Mouse (Mus musculus) adrenal gland, postnatal 14 days (tissue): ENCODE results near the gene Pomc. TPM values are rescaled to one million over a fixed set of nuclear protein-coding genes. Genes with fewer than 3 reads are reported as not detected.
"Not testable (repeated sequence)": the region's sequence is repeated elsewhere in the genome, so short reads cannot be mapped to it uniquely, and the experiment has no call there.

ENCODE experiments used
- DNase-seq: peaks from one replicate; pipeline ENCODE4 v3.0.0; 2021; ENCODE audit warnings: mixed read lengths
- total RNA-seq: library from RNA; stranded (reverse); gene quantifications from 2 replicates; pipeline ENCODE4 v1.2.3, GENCODE M21; 2021

The Pomc gene
- total RNA-seq, 1 experiment from 2014 or later = 1.2 TPM

- no peak for DNase-seq
Measured at GRCm38 (mm10) chr12:3967196-3967595, 12.4 kb downstream of the Pomc start.

- no peak for DNase-seq
Measured at GRCm38 (mm10) chr12:3968380-3968779, 13.6 kb downstream of the Pomc start.

- DNase-seq = not testable (repeated sequence)
Measured at GRCm38 (mm10) chr12:3973169-3973568, 18.4 kb downstream of the Pomc start.

GRCm38 (mm10) chr12:3980991-3981349, 26.2 kb downstream of the Pomc start:
- no peak for DNase-seq

GRCm38 (mm10) chr12:3981350-3982131, 26.8 kb downstream of the Pomc start:
- peak; percentile 92 for DNase-seq

- DNase-seq = peak; percentile 83
Measured at GRCm38 (mm10) chr12:3982257-3982656, 27.5 kb downstream of the Pomc start.

- peak; percentile 86 for DNase-seq
Measured at GRCm38 (mm10) chr12:3983736-3984135, 29.0 kb downstream of the Pomc start.

- DNase-seq = no peak
Measured at GRCm38 (mm10) chr12:3984446-3984845, 29.7 kb downstream of the Pomc start.

GRCm38 (mm10) chr12:3989943-3990342, 35.2 kb downstream of the Pomc start:
- no peak for DNase-seq

GRCm38 (mm10) chr12:3991047-3991446, 36.3 kb downstream of the Pomc start:
- DNase-seq = no peak

- no peak for DNase-seq
Measured at GRCm38 (mm10) chr12:3996749-3997148, 42.0 kb downstream of the Pomc start.

GRCm38 (mm10) chr12:4000406-4000805, 45.7 kb downstream of the Pomc start:
- no peak for DNase-seq

- DNase-seq = peak; percentile 36
Measured at GRCm38 (mm10) chr12:4004648-4005047, 49.9 kb downstream of the Pomc start.

GRCm38 (mm10) chr12:4006079-4006478, 51.3 kb downstream of the Pomc start:
- DNase-seq = peak; percentile 49

- peak; percentile 60 for DNase-seq
Measured at GRCm38 (mm10) chr12:4007181-4007580, 52.4 kb downstream of the Pomc start.

GRCm38 (mm10) chr12:4007766-4008165, 53.0 kb downstream of the Pomc start:
- no peak for DNase-seq

GRCm38 (mm10) chr12:4008731-4009130, 54.0 kb downstream of the Pomc start:
- no peak for DNase-seq

Other genes with a start within 250 kb of the Pomc start
- gene Dnmt3a, start 148.9 kb upstream of the Pomc start, total RNA-seq = 95.6 and 106 TPM in 2 replicates
- gene Efr3b, start 84.0 kb downstream of the Pomc start, total RNA-seq = 5.4 and 7.0 TPM in 2 replicates
- 4.9 and 6.0 TPM in 2 replicates for gene Dnajc27, start 127.6 kb downstream of the Pomc start, total RNA-seq
- 28.4 and 36.3 TPM in 2 replicates for gene Adcy3, start 178.2 kb downstream of the Pomc start, total RNA-seq